Mouse (Mus musculus): ENCODE measurements at regions not wholly inside any gene's neighbourhood (a gene's known extent, or its start where the extent isn't known, plus 50 kb on each side); places are given as distances from the start of the nearest gene placed in this dataset.

DNA sequence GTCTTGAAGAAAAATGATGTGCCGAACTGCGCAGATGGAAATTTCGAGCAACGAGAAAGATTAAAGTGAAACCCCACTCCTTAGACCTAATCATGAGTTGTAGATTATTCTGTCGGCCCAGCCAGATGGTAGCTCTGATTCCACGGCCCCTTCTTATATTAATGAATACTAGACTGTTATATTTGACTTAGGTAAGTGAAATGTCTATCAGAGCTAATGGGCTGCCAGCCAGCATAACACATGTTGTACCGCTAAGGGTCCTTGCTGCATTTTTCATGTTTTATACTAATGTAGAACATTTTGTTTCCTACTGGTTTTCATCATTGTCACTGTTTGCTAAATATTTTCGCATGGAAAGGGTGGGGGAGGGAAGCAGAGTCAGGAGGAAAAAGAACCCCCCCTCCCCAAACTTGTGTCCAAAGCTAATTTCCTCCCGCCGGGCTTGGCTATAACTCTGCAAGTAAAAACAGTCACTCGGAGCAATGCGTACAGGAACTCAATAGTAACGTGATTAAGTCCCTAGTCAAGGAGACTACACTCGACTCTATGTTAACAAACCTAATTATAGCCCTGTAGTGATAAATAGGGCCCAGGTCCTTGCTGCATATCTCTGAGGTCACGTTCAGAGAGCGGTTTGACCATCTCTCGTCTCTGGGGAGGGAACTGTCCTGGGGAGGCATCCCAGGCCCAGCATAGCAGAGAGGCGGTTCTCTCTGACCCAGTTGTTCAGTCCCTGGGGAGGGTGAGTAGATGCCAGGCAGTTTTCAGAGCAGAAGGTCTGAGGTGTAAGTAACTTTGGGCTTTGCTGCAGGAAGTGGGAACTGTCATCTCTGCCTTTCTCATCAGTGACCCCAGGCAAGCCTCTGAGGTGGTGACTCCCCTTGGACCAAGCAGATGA lies 56.0 kb upstream of the Comtd1 start:
- Histone ChIP-seq H3K36me3 (replicated peaks in 1 of 2; ENCODE audit: control insufficient read depth in 1 of 2, insufficient read depth in 1 of 2, low read length in 1 of 2) (no peaks in the 10 kb centered on the region), H3K9me3 (replicated peaks; ENCODE audit: low read length) (peaks cover 3% of the 10 kb centered on the region), H3K27ac (ENCODE audit: insufficient read depth, low read depth) (no peak overlapping the region), H3K4me2 (ENCODE audit: insufficient read depth, low read depth, poor library complexity, severe bottlenecking) (no peak overlapping the region), H3K9ac (ENCODE audit: insufficient read depth, low read depth) (no peak overlapping the region), H3K79me2 (replicated peaks; ENCODE audit: control insufficient read depth, extremely low read depth, insufficient read depth, poor library complexity, severe bottlenecking) (no peaks in the 10 kb centered on the region), H3K4me1 (ENCODE audit: control insufficient read depth in 1 of 2, insufficient read depth in 2 of 2) (peaks cover 0 to 13% of the 10 kb centered on the region in 2 experiments; a peak in 2 of 4 replicates), H3K4me3 (replicated peaks in 1 of 3; ENCODE audit: low read depth in 2 of 3, low read length in 2 of 3, poor library complexity in 1 of 3) (no peak overlapping the region), H3K27me3 (replicated peaks) (no peaks in the 10 kb centered on the region)
- DNase-seq (ENCODE audit: extremely low read depth) = no peak
- in situ Hi-C loops (cut with MboI; ENCODE audit: low pct_ligation_motif_present, low pct_unique_long_range_greater_than_20kb, low sequenced_read_pairs) = no loop called here
- TF ChIP-seq MEF2A (IDR thresholded peaks at IDR 0.05; ENCODE audit: borderline replicate concordance, low read depth, low read length) = no peak
- no peak for TF ChIP-seq GABPA (IDR thresholded peaks at IDR 0.05; ENCODE audit: insufficient replicate concordance, low read depth, low read length)
- TF ChIP-seq NRF1 (IDR thresholded peaks at IDR 0.05; ENCODE audit: low read depth, low read length) = no peak
- no peak for TF ChIP-seq TCF12 (IDR thresholded peaks at IDR 0.05; ENCODE audit: low read depth, low read length)
- no peak for TF ChIP-seq RAD21 (IDR thresholded peaks at IDR 0.05; ENCODE audit: low read depth, low read length)
- TF ChIP-seq NELFE (IDR thresholded peaks at IDR 0.05; ENCODE audit: low read depth, low read length) = no peak
- TF ChIP-seq RCOR1 (conservative IDR thresholded peaks at IDR 0.05; ENCODE audit: low read depth, low read length) = no peak
- TF ChIP-seq BHLHE40 (IDR thresholded peaks at IDR 0.05; ENCODE audit: low read depth, low read length) = no peak
- no peak for TF ChIP-seq MAZ (IDR thresholded peaks at IDR 0.05; ENCODE audit: low read depth, low read length)
- dilution Hi-C loops (cut with MboI; ENCODE audit: extremely low pct_ligation_motif_present, extremely low pct_unique_long_range_greater_than_20kb, low sequenced_read_pairs) = no loop called here

DNA sequence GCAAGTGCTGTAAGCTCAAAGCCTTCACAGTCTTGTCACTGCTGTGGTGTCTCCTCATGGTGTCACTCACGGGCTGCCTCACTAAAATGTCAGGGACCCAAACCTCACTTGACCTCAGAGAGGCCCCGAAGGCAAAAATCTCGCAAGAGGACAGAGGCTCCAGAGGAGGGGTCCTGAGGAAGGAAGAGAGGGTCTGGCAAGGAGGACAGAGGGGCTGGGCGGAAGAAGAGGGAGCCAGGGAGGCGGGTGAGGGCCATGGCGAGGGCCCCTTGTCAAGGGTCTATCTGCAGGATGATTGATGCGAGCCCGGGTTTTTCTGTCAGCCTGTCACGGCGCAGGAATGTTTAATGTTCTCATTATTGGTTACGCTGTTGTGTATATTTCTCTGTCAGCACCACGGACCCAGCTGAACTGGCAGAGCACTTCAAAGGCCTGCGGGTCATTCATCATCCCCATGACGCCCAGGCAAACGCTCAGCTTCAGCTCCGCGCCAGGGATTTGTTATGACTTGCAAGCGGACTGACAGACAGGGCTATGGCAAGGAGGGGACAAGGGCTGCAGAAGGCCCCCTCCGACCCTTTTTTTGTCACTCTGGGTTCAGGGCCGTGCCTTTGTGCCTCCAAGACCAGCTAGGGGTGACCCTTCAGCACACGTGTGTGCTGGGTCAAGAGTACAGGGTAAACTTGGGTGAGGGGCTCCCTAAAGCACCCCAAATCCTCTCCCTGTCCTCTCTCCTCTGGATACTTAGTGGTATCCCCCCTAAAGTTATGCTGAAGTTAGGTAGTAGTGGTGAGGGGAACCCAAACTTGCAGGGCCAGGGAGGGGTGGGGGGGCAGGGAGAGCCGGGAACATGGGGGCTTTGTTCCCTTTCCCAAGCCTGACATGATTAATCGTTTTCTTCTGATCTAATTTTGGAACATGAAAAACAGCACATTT lies 55.1 kb upstream of the Comtd1 start:
- Histone ChIP-seq H3K4me2 (ENCODE audit: insufficient read depth, low read depth, poor library complexity, severe bottlenecking) (no peak overlapping the region), H3K79me2 (replicated peaks; ENCODE audit: control insufficient read depth, extremely low read depth, insufficient read depth, poor library complexity, severe bottlenecking) (no peaks in the 10 kb centered on the region), H3K4me3 (replicated peaks in 1 of 3; ENCODE audit: low read depth in 2 of 3, low read length in 2 of 3, poor library complexity in 1 of 3) (no peak overlapping the region), H3K27ac (ENCODE audit: insufficient read depth, low read depth) (no peak overlapping the region), H3K9ac (ENCODE audit: insufficient read depth, low read depth) (no peak overlapping the region), H3K36me3 (replicated peaks in 1 of 2; ENCODE audit: control insufficient read depth in 1 of 2, insufficient read depth in 1 of 2, low read length in 1 of 2) (no peaks in the 10 kb centered on the region), H3K4me1 (ENCODE audit: control insufficient read depth in 1 of 2, insufficient read depth in 2 of 2) (peaks cover 0 to 13% of the 10 kb centered on the region in 2 experiments; a peak in 2 of 4 replicates), H3K27me3 (replicated peaks) (no peaks in the 10 kb centered on the region), H3K9me3 (replicated peaks; ENCODE audit: low read length) (peaks cover 3% of the 10 kb centered on the region)
- TF ChIP-seq RAD21 (IDR thresholded peaks at IDR 0.05; ENCODE audit: low read depth, low read length) (peak; percentile 21), MAZ (IDR thresholded peaks at IDR 0.05; ENCODE audit: low read depth, low read length) (no peak), CTCF (conservative IDR thresholded peaks at IDR 0.05 in 1 of 2, IDR thresholded peaks at IDR 0.05 in 1 of 2; ENCODE audit: low read depth in 2 of 2, low read length in 2 of 2) (peak in 1 of 2 experiments; percentile 32; a peak in 2 of 4 replicates)
- dilution Hi-C loops (cut with MboI; ENCODE audit: extremely low pct_ligation_motif_present, extremely low pct_unique_long_range_greater_than_20kb, low sequenced_read_pairs) (no loop called here), in situ Hi-C loops (cut with MboI; ENCODE audit: low pct_ligation_motif_present, low pct_unique_long_range_greater_than_20kb, low sequenced_read_pairs) (no loop called here)
- DNase-seq (ENCODE audit: extremely low read depth) = no peak

Data from CH12.LX (cell line).